Mouse (Mus musculus): ENCODE results near the gene Dlgap1.

DNA sequence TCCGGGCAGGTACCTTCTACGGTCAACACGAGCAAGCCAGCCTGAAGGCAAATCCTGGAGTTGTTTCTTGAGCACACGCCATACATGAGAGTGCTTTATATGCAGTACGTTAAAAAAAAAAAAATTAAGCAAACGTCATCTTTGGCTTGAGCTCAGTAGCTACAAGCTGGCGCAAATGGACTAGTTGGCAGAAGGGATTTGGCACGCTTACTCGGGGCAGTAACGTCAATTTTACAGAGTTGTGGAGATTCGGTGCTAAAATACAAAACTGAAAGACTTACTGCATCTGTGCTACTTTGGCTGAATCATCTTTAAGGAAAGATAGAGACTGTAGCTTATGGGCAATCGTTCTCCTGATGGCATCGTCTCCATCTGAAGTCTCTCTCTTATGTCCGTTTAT lies 474.1 kb downstream of the Dlgap1 start:
- TF ChIP-seq CTCF (conservative IDR thresholded peaks at IDR 0.05; ENCODE audit: low read length) (no peak), POU5F1 (IDR thresholded peaks at IDR 0.05; ENCODE audit: borderline replicate concordance, low read length) (no peak)
